Mouse (Mus musculus) limb, embryonic 11.5 days (tissue): ENCODE results near the gene Fam213b. TPM values are rescaled to one million over a fixed set of nuclear protein-coding genes. Genes with fewer than 3 reads are reported as not detected.

ENCODE experiments used
- ATAC-seq: fragments of 200-750 bp; cut with Nextera tagmentation; 2 replicates; pipeline ENCODE4 v1.8.0; 2017; ENCODE audit warnings: low read depth; ENCODE audit not compliant: insufficient number of reproducible peaks, low FRiP score, low TSS enrichment
- DNase-seq: peaks from one replicate; pipeline ENCODE4 v3.0.0-alpha.2; 2015; ENCODE audit warnings: low spot score
- H3K27ac ChIP-seq: fragments of 300-500 bp; sonication (generic); replicated peaks from 2 replicates; pipeline ENCODE4 v1.5.1; 2014; ENCODE audit warnings: low read depth, mild to moderate bottlenecking, low read length
- H3K27me3 ChIP-seq: fragments of 300-500 bp; sonication (generic); 2 replicates; pipeline ENCODE4 v1.6.1; 2014; ENCODE audit warnings: mild to moderate bottlenecking, low read length, mixed read lengths; ENCODE audit not compliant: control insufficient read depth, insufficient read depth
- H3K36me3 ChIP-seq: fragments of 300-500 bp; sonication (generic); 2 replicates; pipeline ENCODE4 v1.6.1; 2014; ENCODE audit warnings: mild to moderate bottlenecking, low read length, moderate library complexity, mixed read lengths; ENCODE audit not compliant: control insufficient read depth, insufficient read depth
- H3K4me1 ChIP-seq: fragments of 300-500 bp; sonication (generic); 2 replicates; pipeline ENCODE4 v1.6.1; 2014; ENCODE audit warnings: low read length, mixed read lengths; ENCODE audit not compliant: control insufficient read depth, insufficient read depth
- H3K4me2 ChIP-seq: fragments of 300-500 bp; sonication (generic); 2 replicates; pipeline ENCODE4 v1.6.1; 2014; ENCODE audit warnings: low read depth, mild to moderate bottlenecking, moderate library complexity; ENCODE audit not compliant: severe bottlenecking
- H3K4me3 ChIP-seq: fragments of 300-500 bp; sonication (generic); 2 replicates; pipeline ENCODE4 v1.5.1; 2014; ENCODE audit warnings: low read depth, low read length
- H3K9ac ChIP-seq: fragments of 300-500 bp; sonication (generic); 2 replicates; pipeline ENCODE4 v1.6.1; 2014; ENCODE audit warnings: mild to moderate bottlenecking, low read length
- H3K9me3 ChIP-seq: fragments of 300-500 bp; sonication (generic); 2 replicates; pipeline ENCODE4 v1.6.1; 2016; ENCODE audit warnings: low read length; ENCODE audit not compliant: control insufficient read depth
- WGBS: fragments of 180-500 bp; shearing (Covaris S2); extraction: QIAGEN DNeasy Blood & Tissue Kit; methylation state at CpG from one replicate; pipeline ENCODE4 v1.1.7; 2014; 5-methylcytosine and 5-hydroxymethylcytosine counted together
- polyA plus RNA-seq: library from polyadenylated mRNA; unstranded; fragments of >200 nt; fragmentation: Nextera tagmentation; extraction: Ambion mirVana; gene quantifications from 2 replicates; pipeline ENCODE4 v1.2.1, GENCODE M21; 2014

Fam213b gene
- polyA plus RNA-seq, 1 experiment from 2014 or later = 41.9 TPM

DNA sequence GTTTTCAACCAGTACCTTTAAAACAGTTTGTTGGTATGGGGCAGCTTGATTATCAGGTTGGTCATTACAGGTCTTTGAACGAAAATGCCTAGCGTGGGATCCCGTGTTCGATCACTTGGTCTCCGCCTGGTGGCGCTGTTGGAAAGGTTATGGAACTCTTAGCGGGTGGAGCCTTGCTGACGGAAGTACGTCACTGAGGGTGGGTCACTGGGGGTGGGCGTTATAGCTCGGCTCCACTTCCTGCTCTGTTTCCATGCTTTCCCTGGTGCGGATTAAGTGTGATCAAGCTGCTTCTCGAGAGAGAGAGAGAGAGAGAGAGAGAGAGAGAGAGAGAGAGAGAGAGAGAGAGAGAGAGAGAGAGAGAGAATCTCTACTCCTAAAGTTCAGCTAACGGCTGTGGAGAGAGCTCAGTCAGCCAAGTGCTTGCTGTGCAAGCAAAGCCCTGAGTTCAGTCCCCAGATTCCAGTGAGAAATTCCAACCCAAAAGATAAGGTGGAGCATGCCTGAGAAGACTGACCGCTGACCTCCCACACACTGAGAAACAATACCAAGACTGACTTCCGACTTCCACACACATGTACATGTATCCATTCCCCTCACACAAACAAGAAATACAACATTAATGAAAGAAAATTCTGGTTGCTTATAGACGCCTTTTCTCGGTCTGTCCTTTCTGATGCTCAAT lies 20.9 kb downstream of the Fam213b start:
- H3K36me3 ChIP-seq = no peaks in the 10 kb centered on the region
- DNase-seq (peak; percentile 99), ATAC-seq (peak; percentile 94)
- no peaks in the 10 kb centered on the region for H3K9me3 ChIP-seq
- no peaks in the 10 kb centered on the region for H3K27me3 ChIP-seq
- H3K27ac ChIP-seq = no peak overlapping the region; the same call in 1 of the 2 replicates
- H3K4me1 ChIP-seq = no peaks in the 10 kb centered on the region
- 12% methylated on average over 18 of the region's 18 CpGs for WGBS
- peak overlapping the region; percentile 17 for H3K4me3 ChIP-seq
- peak overlapping the region; percentile 46 for H3K4me2 ChIP-seq
- no peak overlapping the region for H3K9ac ChIP-seq

DNA sequence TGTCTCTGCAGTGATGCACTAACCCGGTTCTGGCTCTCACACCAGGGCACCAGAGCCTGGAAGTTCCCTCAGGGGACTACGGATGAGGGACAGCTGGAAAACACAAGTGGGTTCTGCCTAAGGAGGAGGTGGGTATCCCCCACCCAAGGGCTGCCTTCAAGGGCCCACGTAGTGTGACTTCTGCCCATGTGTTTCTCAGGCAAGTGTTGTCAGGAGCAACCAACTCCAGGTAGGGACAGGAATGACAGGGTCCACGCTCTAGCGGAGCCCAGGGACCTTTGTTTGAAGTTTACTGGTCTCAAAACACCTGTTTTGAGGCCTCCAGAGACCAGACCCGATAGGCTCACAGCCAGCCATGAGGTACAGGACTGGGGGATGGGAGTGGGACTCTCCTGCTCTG lies 25.7 kb downstream of the Fam213b start:
- WGBS = 71% methylated on average over 6 of the region's 6 CpGs
- H3K4me1 ChIP-seq = no peaks in the 10 kb centered on the region
- 0 out of 2 replicates have a peak, but pooled peaks cover 5% of the 10 kb centered on the region for H3K27me3 ChIP-seq
- H3K27ac ChIP-seq = no peak overlapping the region
- no peak overlapping the region for H3K9ac ChIP-seq
- no peak overlapping the region for H3K4me3 ChIP-seq
- no peak overlapping the region for H3K4me2 ChIP-seq
- DNase-seq (no peak), ATAC-seq (no peak)
- no peaks in the 10 kb centered on the region for H3K36me3 ChIP-seq
- no peaks in the 10 kb centered on the region for H3K9me3 ChIP-seq

DNA sequence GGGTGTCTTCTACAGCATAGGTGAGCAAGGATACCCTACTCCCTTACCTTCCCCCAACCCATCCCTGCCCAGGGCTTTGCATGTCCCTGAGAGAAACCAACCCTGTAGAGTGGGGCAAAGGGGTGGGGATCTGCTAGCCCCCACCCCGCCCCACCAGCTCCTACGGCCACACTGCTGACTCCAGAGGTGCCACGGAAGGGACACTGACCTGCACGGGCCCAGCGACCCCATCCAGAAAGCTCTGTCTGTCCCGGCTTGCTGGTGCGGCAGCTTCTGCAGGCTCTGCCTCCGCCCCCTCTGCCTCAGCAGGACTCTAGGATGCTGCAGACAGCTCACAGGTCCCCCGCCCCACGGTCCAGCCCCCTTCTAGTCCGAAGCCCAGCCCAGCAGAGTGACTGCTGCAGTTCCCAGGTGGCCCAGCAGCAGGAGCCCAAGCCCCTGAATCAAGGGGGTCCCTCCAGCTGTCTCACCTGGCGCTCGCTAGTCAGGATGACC lies 27.1 kb downstream of the Fam213b start:
- DNase-seq = peak; percentile 70
- 3% methylated on average over 13 of the region's 13 CpGs for WGBS
- peak overlapping the region; percentile 34; the same call in 1 of the 2 replicates for H3K4me2 ChIP-seq

DNA sequence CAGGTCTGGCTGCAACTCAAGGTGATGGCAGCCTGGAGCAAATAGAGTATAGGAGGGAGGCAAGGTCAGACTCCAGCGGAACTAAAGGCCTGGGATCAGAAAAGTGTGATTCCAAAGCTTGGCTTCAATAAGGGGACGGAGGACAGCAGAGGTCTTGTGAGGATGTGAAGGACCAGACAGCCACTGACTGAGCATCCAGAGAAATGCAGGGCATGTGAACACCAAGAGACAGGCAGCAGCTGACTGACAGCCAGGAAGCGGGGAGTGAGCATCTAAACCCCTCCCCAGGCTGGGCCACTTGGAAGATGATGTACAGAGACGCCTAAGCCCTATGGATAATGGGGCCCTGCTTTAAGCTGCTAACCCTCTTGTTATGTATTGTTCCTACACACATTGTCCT lies 28.2 kb downstream of the Fam213b start:
- Histone ChIP-seq H3K27me3 (0 out of 2 replicates have a peak, but pooled peaks cover 5% of the 10 kb centered on the region), H3K27ac (no peak overlapping the region), H3K4me3 (no peak overlapping the region), H3K36me3 (no peaks in the 10 kb centered on the region), H3K4me1 (no peaks in the 10 kb centered on the region), H3K4me2 (no peak overlapping the region), H3K9me3 (no peaks in the 10 kb centered on the region), H3K9ac (no peak overlapping the region)
- WGBS = 87% methylated on average over 4 of the region's 4 CpGs
- DNase-seq (no peak), ATAC-seq (no peak)

More for the DNA sequence above, 27.1 kb downstream of the Fam213b start:
- ATAC-seq = peak; percentile 51
- no peak overlapping the region for H3K27ac ChIP-seq
- no peaks in the 10 kb centered on the region for H3K36me3 ChIP-seq
- H3K9ac ChIP-seq = 0 out of 2 replicates have a peak overlapping the region, but pooled peaks have one; percentile 8
- no peaks in the 10 kb centered on the region for H3K4me1 ChIP-seq
- peak overlapping the region; percentile 10; the same call in 1 of the 2 replicates for H3K4me3 ChIP-seq
- 0 out of 2 replicates have a peak, but pooled peaks cover 5% of the 10 kb centered on the region for H3K27me3 ChIP-seq
- no peaks in the 10 kb centered on the region for H3K9me3 ChIP-seq

DNA sequence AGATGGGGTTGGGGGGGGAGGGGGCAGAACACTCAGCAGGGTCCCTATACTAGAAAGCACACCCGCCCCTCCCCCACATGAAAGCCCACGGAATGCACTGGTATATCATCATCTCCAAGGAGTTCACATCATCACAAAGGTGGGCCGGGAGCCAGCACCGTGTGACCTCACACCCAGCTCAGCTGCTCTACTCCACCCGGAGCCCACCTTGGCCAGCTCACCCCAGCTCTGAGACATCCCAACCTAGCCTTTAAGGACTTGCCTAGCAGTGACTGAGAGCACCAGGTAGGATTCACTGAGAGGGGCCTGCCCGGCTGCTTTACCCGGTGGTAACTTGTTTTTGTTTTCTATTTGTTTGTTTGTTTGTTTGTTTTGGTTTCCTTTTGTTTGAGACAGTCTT lies 29.5 kb downstream of the Fam213b start, which contains the start of gene Mmel1:
TSS of gene Mmel1 (plus strand) at position 146 of the 400 bp plus-strand sequence.
- WGBS = 79% methylated on average over 7 of the region's 7 CpGs
- H3K36me3 ChIP-seq = no peaks in the 10 kb centered on the region
- H3K4me3 ChIP-seq = no peak within 1 kb of the TSS
- H3K4me1 ChIP-seq = 0 out of 2 replicates have a peak, but pooled peaks cover 6% of the 10 kb centered on the region
- H3K27ac ChIP-seq = no peak within 1 kb of the TSS
- H3K4me2 ChIP-seq = no peak within 1 kb of the TSS
- no peaks in the 10 kb centered on the region for H3K9me3 ChIP-seq
- DNase-seq = no peak
- no peak within 1 kb of the TSS for H3K9ac ChIP-seq
- no peak for ATAC-seq
- 0 out of 2 replicates have a peak, but pooled peaks cover 5% of the 10 kb centered on the region for H3K27me3 ChIP-seq

DNA sequence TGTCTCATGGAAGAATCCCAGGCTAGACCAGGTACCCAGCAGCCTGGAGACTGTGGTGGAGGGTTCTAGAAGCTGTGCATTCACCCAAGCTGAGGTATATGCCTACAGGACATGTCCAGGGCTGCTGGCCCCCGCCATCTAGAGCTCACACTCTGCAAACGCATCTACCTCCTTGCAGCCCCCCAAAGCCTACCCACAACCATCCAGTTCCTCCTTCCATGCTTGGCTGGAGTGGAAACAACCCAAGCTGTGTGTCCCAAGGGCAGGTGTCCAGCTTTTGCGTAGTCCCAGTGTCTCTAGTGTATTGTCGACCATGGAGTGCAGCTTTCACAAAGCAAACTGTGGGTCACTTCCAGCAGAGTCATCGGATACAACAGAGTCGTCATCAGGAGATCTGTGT lies 31.7 kb downstream of the Fam213b start:
- no peak overlapping the region for H3K4me2 ChIP-seq
- whole genome bisulfite sequencing = 78% methylated on average over 6 of the region's 6 CpGs
- no peak overlapping the region; the same call in 1 of the 2 replicates for H3K27ac ChIP-seq
- no peak overlapping the region for H3K4me3 ChIP-seq
- DNase-seq (no peak), ATAC-seq (no peak)
- no peak overlapping the region for H3K9ac ChIP-seq
- H3K27me3 ChIP-seq = 0 out of 2 replicates have a peak, but pooled peaks cover 5% of the 10 kb centered on the region
- no peaks in the 10 kb centered on the region for H3K9me3 ChIP-seq
- H3K36me3 ChIP-seq = no peaks in the 10 kb centered on the region
- 0 out of 2 replicates have a peak, but pooled peaks cover 6% of the 10 kb centered on the region for H3K4me1 ChIP-seq

DNA sequence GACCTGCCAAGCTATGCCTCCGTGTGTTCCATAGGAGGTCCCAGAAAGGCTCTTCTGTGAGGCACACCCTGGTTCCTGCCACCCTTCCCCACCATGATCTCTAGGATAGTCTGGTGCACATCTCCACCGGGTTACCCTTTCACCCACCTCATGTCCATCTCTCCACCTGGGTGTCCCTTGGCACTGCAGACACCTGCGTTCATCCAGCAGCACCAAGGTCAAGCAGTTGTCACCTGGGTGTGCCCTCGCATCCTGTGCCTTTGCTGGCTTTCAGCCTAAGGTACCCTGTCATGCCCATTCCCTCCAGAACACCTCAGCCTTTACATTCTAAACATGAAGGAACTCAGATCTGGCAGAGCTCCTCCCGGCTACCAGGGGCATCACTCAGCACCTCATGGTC lies 32.5 kb downstream of the Fam213b start:
- DNase-seq (no peak), ATAC-seq (no peak)
- no peak overlapping the region for H3K4me2 ChIP-seq
- no peaks in the 10 kb centered on the region for H3K36me3 ChIP-seq
- 0 out of 2 replicates have a peak, but pooled peaks cover 4% of the 10 kb centered on the region for H3K27me3 ChIP-seq
- no peak overlapping the region for H3K4me3 ChIP-seq
- 0 out of 2 replicates have a peak, but pooled peaks cover 6% of the 10 kb centered on the region for H3K4me1 ChIP-seq
- H3K27ac ChIP-seq = no peak overlapping the region
- 86% methylated on average over 5 of the region's 5 CpGs for WGBS
- H3K9ac ChIP-seq = no peak overlapping the region
- H3K9me3 ChIP-seq = no peaks in the 10 kb centered on the region

DNA sequence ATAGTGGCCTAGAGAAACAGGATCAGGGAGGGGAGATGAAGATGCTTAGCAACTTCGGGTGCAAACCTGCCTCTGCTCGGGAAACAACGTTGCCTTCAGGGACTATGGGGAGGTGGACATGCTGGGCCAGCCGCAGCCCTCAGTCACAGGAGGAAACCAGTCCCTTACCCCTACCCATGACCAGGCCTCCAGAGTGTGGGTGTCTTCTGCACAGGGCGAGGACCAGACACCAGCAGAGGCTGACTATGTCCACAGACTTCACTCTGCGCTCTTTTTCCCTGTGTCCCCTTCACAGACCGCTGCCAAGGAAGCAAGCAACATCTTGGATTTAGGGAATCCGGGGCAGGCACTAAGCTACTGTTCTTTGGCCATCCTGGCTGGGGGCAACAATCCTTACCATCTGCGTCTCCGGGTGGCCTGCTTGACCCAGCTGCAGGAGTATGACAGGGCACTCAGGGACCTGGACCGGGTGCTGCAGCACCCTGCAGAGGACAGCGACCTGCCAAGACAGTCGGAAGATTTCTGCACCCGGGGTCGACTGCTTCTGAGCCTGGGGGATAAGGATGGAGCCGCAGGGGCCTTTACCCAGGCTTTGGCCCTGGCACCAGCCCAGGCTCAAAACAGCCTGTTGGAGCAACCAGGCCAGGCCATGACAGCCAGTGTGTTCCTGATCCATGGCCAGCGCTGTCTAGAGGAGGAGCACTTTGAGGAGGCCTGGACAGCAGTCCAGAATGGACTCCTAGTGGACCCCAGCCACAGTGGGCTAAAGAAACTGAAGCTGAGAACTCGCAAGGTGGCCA lies 33.8 kb downstream of the Fam213b start:
- WGBS = 83% methylated on average over 18 of the region's 18 CpGs
- H3K4me3 ChIP-seq = peak overlapping the region; percentile 26; the same call in 1 of the 2 replicates
- no peak for DNase-seq
- H3K9ac ChIP-seq = peak overlapping the region; percentile 49
- H3K4me1 ChIP-seq = 0 out of 2 replicates have a peak, but pooled peaks cover 6% of the 10 kb centered on the region
- peak overlapping the region; percentile 60; the same call in 1 of the 2 replicates for H3K27ac ChIP-seq
- H3K36me3 ChIP-seq = no peaks in the 10 kb centered on the region
- H3K4me2 ChIP-seq = peak overlapping the region; percentile 43
- ATAC-seq = no peak
- no peaks in the 10 kb centered on the region for H3K27me3 ChIP-seq
- H3K9me3 ChIP-seq = no peaks in the 10 kb centered on the region
